Mouse (Mus musculus) neural tube, embryonic 14.5 days (tissue): ENCODE results near the gene Olfr1022. TPM values are rescaled to one million over a fixed set of nuclear protein-coding genes. Genes with fewer than 3 reads are reported as not detected.

Experiments used
- ATAC-seq: fragments of 200-750 bp; cut with Nextera tagmentation; 2 replicates; pipeline ENCODE4 v1.8.0; 2017; ENCODE audit warnings: low read depth, mild to moderate bottlenecking, moderate TSS enrichment, moderate library complexity
- H3K27ac ChIP-seq: fragments of 300-500 bp; sonication (generic); 2 replicates; pipeline ENCODE4 v1.5.1; 2014; ENCODE audit warnings: low read depth, mild to moderate bottlenecking, control low read depth, low read length, moderate library complexity, mixed read lengths
- H3K27me3 ChIP-seq: fragments of 300-500 bp; sonication (generic); 2 replicates; pipeline ENCODE4 v1.6.1; 2014; ENCODE audit warnings: low read length; ENCODE audit not compliant: control insufficient read depth, insufficient read depth
- H3K36me3 ChIP-seq: fragments of 300-500 bp; sonication (generic); 2 replicates; pipeline ENCODE4 v1.6.1; 2014; ENCODE audit warnings: low read length, mixed read lengths; ENCODE audit not compliant: control insufficient read depth, insufficient read depth
- H3K4me1 ChIP-seq: fragments of 300-500 bp; sonication (generic); 2 replicates; pipeline ENCODE4 v1.6.1; 2014; ENCODE audit warnings: low read length; ENCODE audit not compliant: control insufficient read depth, insufficient read depth
- H3K4me2 ChIP-seq: fragments of 300-500 bp; sonication (generic); 2 replicates; pipeline ENCODE4 v1.6.1; 2014; ENCODE audit warnings: mild to moderate bottlenecking, low read depth, low read length, control low read depth
- H3K4me3 ChIP-seq: fragments of 300-500 bp; sonication (generic); 2 replicates; pipeline ENCODE4 v1.5.1; 2014; ENCODE audit warnings: low read depth, low read length, control low read depth, mixed read lengths
- H3K9ac ChIP-seq: fragments of 300-500 bp; sonication (generic); replicated peaks from 2 replicates; pipeline ENCODE4 v1.6.1; 2014; ENCODE audit warnings: low read depth, mild to moderate bottlenecking, control low read depth, low read length, mixed read lengths
- H3K9me3 ChIP-seq: fragments of 300-500 bp; sonication (generic); 2 replicates; pipeline ENCODE4 v1.6.1; 2016; ENCODE audit warnings: low read length; ENCODE audit not compliant: control insufficient read depth
- WGBS: fragments of 180-500 bp; shearing (Covaris S2); extraction: QIAGEN DNeasy Blood & Tissue Kit; methylation state at CpG from one replicate; pipeline ENCODE4 v1.1.7; 2014; 5-methylcytosine and 5-hydroxymethylcytosine counted together
- polyA plus RNA-seq: library from polyadenylated mRNA; unstranded; fragments of >200 nt; fragmentation: Nextera tagmentation; extraction: Ambion mirVana; gene quantifications from 2 replicates; pipeline ENCODE4 v1.2.1, GENCODE M21; 2014

Olfr1022 gene
- polyA plus RNA-seq = not detected in 2 replicates

DNA sequence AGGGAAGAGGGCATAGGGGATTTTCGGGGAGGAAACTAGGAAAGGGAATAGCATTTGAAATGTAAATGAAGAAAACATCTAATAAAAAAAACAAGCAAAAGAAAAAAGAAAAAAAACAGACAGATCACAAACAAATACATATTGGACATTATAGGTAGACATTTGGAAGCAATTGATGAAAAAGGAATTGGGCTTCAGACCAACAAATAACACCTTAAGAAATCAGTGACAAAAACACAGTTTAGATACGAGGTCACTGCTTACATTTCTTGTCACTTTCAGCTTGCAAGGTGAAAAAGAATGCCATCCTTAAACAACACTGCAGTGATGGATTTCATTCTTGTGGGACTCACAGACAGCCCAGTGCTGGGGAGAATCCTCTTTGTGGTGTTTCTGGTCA is at the start of gene Olfr1022:
Olfr1022 (plus strand) TSS at position 301 of the 400 bp plus-strand sequence.
- Histone ChIP-seq H3K27ac (no peak within 1 kb of the TSS), H3K9me3 (no peaks in the 10 kb centered on the region), H3K9ac (no peak within 1 kb of the TSS), H3K4me1 (no peaks in the 10 kb centered on the region), H3K27me3 (no peaks in the 10 kb centered on the region), H3K4me3 (no peak within 1 kb of the TSS), H3K36me3 (no peaks in the 10 kb centered on the region), H3K4me2 (no peak within 1 kb of the TSS)
- no peak for ATAC-seq
- WGBS = 72% methylated on average over 2 of the region's 2 CpGs

DNA sequence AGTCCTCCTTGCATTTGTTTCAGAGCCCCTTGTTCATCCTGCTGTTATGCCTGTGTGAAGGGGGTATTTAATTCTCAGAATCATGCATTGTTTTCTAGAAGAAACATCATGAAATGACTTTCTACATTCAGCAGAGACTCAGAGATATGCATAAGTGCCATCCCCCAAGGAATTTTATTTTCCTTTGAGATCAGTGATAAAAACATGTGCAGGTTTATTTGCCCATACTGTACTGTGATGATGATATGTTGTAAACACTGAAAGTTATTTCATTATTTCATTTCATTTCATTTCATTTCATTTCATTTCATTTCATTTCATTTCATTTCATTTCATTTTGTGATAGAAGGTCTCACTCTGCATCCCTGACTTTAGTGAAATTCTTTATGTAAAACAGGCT is 23.0 kb upstream of the Olfr1022 start, which contains the start of gene Olfr1019:
Olfr1019 (minus strand) TSS at position 101 of the 400 bp plus-strand sequence.
- no peak for ATAC-seq
- Histone ChIP-seq H3K27ac (no peak within 1 kb of the TSS), H3K9me3 (no peaks in the 10 kb centered on the region), H3K4me2 (no peak within 1 kb of the TSS), H3K27me3 (no peaks in the 10 kb centered on the region), H3K36me3 (no peaks in the 10 kb centered on the region), H3K4me3 (no peak within 1 kb of the TSS), H3K4me1 (no peaks in the 10 kb centered on the region), H3K9ac (no peak within 1 kb of the TSS)

DNA sequence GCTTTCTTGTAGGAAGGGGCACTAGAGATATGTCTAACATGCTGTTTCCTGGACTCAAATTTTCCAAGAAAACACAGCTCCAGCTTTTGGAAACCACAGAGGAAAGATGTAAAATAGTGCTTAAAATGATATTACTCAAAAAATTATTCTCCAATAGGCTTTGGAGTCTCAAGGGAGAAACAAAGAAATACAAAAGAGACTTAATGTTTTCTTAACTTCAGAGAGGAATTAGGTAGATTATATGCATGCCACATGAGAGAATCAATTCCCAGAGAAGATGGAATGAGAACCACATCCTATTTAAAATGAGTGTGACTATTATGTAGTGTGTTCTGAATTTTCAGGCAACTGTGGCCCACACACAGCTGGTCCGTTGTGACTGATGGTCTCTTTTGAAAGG is 21.7 kb upstream of the Olfr1022 start, which contains the start of gene Olfr1020:
Olfr1020 (plus strand) TSS at position 301 of the 400 bp plus-strand sequence.
- Histone ChIP-seq H3K4me3 (no peak within 1 kb of the TSS), H3K9me3 (no peaks in the 10 kb centered on the region), H3K36me3 (no peaks in the 10 kb centered on the region), H3K4me1 (no peaks in the 10 kb centered on the region), H3K9ac (no peak within 1 kb of the TSS), H3K27me3 (no peaks in the 10 kb centered on the region), H3K4me2 (no peak within 1 kb of the TSS), H3K27ac (no peak within 1 kb of the TSS)
- 83% methylated on average over 1 of the region's 1 CpGs for WGBS
- no peak for ATAC-seq

DNA sequence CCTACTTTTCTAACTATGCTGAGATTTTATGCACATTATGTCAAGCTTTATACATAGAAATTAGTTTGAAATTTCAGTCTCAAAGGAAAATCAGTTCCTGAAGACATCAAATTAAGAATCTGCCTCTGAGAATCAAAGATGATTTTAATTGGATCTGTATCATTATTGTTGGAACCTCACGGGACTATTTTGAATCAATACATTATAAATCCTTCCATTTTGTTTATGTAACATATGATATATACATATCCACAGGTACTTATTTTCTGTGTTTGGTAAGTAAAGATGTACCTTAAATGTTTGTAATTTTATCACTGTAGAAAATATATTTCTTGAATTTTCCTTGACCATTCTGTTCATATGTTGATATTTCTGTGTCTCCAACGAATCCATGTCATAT is 16.9 kb downstream of the Olfr1022 start, which contains the start of gene Olfr1023:
Olfr1023 (plus strand) TSS at position 301 of the 400 bp plus-strand sequence.
- Histone ChIP-seq H3K36me3 (no peaks in the 10 kb centered on the region), H3K9me3 (no peaks in the 10 kb centered on the region), H3K27me3 (no peaks in the 10 kb centered on the region), H3K4me2 (no peak within 1 kb of the TSS), H3K4me3 (no peak within 1 kb of the TSS), H3K4me1 (no peaks in the 10 kb centered on the region), H3K9ac (no peak within 1 kb of the TSS), H3K27ac (no peak within 1 kb of the TSS)
- no peak for ATAC-seq
- 72% methylated on average over 2 of the region's 2 CpGs for WGBS

DNA sequence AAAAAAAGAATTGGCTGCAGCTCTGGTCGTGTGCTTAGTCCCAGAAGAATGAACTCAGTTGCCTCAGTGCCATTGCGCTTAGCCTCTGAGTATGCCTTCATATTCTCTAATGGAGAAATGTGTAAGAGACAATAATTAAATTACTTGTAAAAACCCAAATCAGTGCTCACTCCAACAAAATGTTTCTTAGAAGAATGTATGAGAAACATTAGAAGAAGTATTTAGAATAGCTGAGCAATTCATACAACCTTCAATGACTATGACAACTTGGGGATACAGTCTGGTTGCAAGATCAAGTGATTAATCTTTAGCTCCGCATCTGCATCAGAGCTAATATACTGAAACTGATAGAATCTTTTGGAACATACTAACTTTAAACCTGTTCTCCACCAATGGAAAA is 36.6 kb downstream of the Olfr1022 start, which contains the start of gene Olfr1024:
Olfr1024 (minus strand) TSS at position 101 of the 400 bp plus-strand sequence.
- ATAC-seq = no peak
- no peaks in the 10 kb centered on the region for H3K27me3 ChIP-seq
- no peaks in the 10 kb centered on the region for H3K9me3 ChIP-seq

DNA sequence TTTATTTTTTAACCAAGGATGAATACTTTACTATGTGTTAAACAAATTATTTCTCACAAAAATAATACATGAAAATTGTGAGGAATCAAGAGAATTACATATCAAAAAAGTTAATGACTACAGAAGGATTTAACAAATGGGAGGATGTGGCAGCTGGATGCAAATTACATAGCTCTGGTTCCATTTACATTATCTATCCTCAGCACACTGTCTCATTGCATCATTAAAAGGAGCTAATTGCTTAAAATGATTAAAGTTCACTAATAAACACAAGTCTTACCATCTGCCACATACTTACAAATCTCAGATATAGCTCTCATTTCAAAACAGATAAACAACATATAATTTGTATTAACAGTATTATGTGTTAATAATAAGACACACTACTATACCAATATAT is 44.8 kb downstream of the Olfr1022 start:
- H3K36me3 ChIP-seq = no peaks in the 10 kb centered on the region
- H3K27ac ChIP-seq = no peak overlapping the region
- H3K27me3 ChIP-seq = no peaks in the 10 kb centered on the region
- no peak for ATAC-seq
- H3K4me2 ChIP-seq = no peak overlapping the region
- H3K4me3 ChIP-seq = no peak overlapping the region
- H3K9me3 ChIP-seq = no peaks in the 10 kb centered on the region
- H3K4me1 ChIP-seq = no peaks in the 10 kb centered on the region
- no peak overlapping the region for H3K9ac ChIP-seq

More for the DNA sequence above, 36.6 kb downstream of the Olfr1022 start, which contains the start of gene Olfr1024:
- WGBS = 86% methylated on average over 3 of the region's 3 CpGs
- Histone ChIP-seq H3K4me2 (no peak within 1 kb of the TSS), H3K4me1 (no peaks in the 10 kb centered on the region), H3K4me3 (no peak within 1 kb of the TSS), H3K9ac (no peak within 1 kb of the TSS), H3K27ac (no peak within 1 kb of the TSS), H3K36me3 (no peaks in the 10 kb centered on the region)

DNA sequence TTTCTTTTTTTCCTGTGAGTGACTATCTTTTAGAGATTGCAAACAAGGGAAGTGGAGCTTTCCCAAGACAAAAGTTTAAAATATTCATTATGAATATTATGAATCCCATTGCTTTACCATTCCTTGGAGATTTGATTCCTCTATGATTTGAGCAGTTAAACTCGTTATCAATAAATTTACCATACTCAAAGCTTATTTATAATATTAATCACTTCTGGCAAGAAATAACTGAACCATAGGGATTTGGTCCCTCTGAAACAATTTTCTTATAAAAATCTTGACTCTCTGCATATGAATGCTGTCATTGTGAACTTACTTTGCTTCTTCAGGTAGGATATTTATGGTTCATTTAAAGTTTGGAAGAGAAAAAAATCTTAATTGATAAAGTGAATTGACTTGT is 46.5 kb downstream of the Olfr1022 start, which contains the start of gene Olfr1025-ps1:
Olfr1025-ps1 (plus strand) TSS at position 301 of the 400 bp plus-strand sequence.
- H3K9ac ChIP-seq = no peak within 1 kb of the TSS
- no peaks in the 10 kb centered on the region for H3K9me3 ChIP-seq
- no peak for ATAC-seq
- no peaks in the 10 kb centered on the region for H3K4me1 ChIP-seq
- WGBS = 59% methylated on average over 1 of the region's 1 CpGs
- H3K27ac ChIP-seq = no peak within 1 kb of the TSS
- H3K4me2 ChIP-seq = no peak within 1 kb of the TSS
- no peaks in the 10 kb centered on the region for H3K27me3 ChIP-seq
- no peaks in the 10 kb centered on the region for H3K36me3 ChIP-seq
- H3K4me3 ChIP-seq = no peak within 1 kb of the TSS

Other genes starting within 250 kb of the Olfr1022 start
- gene Olfr1002, start 217.9 kb upstream of the Olfr1022 start, polyA plus RNA-seq = not detected in 2 replicates
- gene Olfr154, start 204.1 kb upstream of the Olfr1022 start, polyA plus RNA-seq = not detected in 2 replicates
- not detected in 2 replicates for gene Olfr1006, start 189.8 kb upstream of the Olfr1022 start, polyA plus RNA-seq
- not detected in 2 replicates for gene Olfr1008, start 179.2 kb upstream of the Olfr1022 start, polyA plus RNA-seq
- not detected in 2 replicates for gene Olfr1009, start 153.2 kb upstream of the Olfr1022 start, polyA plus RNA-seq
- gene Olfr1012, start 105.8 kb upstream of the Olfr1022 start, polyA plus RNA-seq = not detected in 2 replicates
- gene Olfr1013, start 101.5 kb upstream of the Olfr1022 start, polyA plus RNA-seq = not detected in 2 replicates
- gene Olfr1014, start 95.9 kb upstream of the Olfr1022 start, polyA plus RNA-seq = not detected in 2 replicates
- not detected in 2 replicates for gene Olfr1015, start 86.6 kb upstream of the Olfr1022 start, polyA plus RNA-seq
- not detected in 2 replicates for gene Olfr1016, start 66.0 kb upstream of the Olfr1022 start, polyA plus RNA-seq
- not detected in 2 replicates for gene Olfr1018, start 50.1 kb upstream of the Olfr1022 start, polyA plus RNA-seq
- not detected in 2 replicates for gene Olfr1019, start 23.1 kb upstream of the Olfr1022 start, polyA plus RNA-seq
- not detected in 2 replicates for gene Olfr1020, start 21.6 kb upstream of the Olfr1022 start, polyA plus RNA-seq
- not detected in 2 replicates for gene Olfr1023, start 17.0 kb downstream of the Olfr1022 start, polyA plus RNA-seq
- not detected in 2 replicates for gene Olfr1024, start 36.5 kb downstream of the Olfr1022 start, polyA plus RNA-seq
- not detected in 2 replicates for gene Olfr1025-ps1, start 46.6 kb downstream of the Olfr1022 start, polyA plus RNA-seq
- not detected in 2 replicates for gene Olfr1026, start 53.0 kb downstream of the Olfr1022 start, polyA plus RNA-seq
- not detected in 2 replicates for gene Olfr1028, start 81.8 kb downstream of the Olfr1022 start, polyA plus RNA-seq
- not detected in 2 replicates for gene Olfr1029, start 105.3 kb downstream of the Olfr1022 start, polyA plus RNA-seq
- not detected in 2 replicates for gene Olfr1030, start 110.7 kb downstream of the Olfr1022 start, polyA plus RNA-seq
- gene Olfr1031, start 121.7 kb downstream of the Olfr1022 start, polyA plus RNA-seq = not detected in 2 replicates
- gene Olfr1032, start 136.9 kb downstream of the Olfr1022 start, polyA plus RNA-seq = not detected in 2 replicates
- not detected in 2 replicates for gene Olfr1033, start 152.0 kb downstream of the Olfr1022 start, polyA plus RNA-seq
- not detected in 2 replicates for gene Olfr1034, start 177.3 kb downstream of the Olfr1022 start, polyA plus RNA-seq
- not detected in 2 replicates for gene Olfr1036, start 205.4 kb downstream of the Olfr1022 start, polyA plus RNA-seq
- gene Olfr1037, start 218.8 kb downstream of the Olfr1022 start, polyA plus RNA-seq = not detected in 2 replicates